Mouse (Mus musculus) midbrain, embryonic 15.5 days (tissue): ENCODE measurements around the gene Fam81a. TPM values are rescaled to one million over a fixed set of nuclear protein-coding genes. Genes with fewer than 3 reads are reported as not detected.

Source experiments
- ATAC-seq: fragments of 200-750 bp; cut with Nextera tagmentation; replicated peaks from 2 replicates; pipeline ENCODE4 v1.8.0; 2017; ENCODE audit warnings: moderate TSS enrichment
- H3K27ac ChIP-seq: fragments of 300-500 bp; sonication (generic); 2 replicates; pipeline ENCODE4 v1.5.1; 2015; ENCODE audit warnings: mild to moderate bottlenecking, inconsistent platforms
- H3K27me3 ChIP-seq: fragments of 300-500 bp; sonication (generic); replicated peaks from 2 replicates; pipeline ENCODE4 v1.6.1; 2015; ENCODE audit warnings: inconsistent platforms
- H3K36me3 ChIP-seq: fragments of 300-500 bp; sonication (generic); replicated peaks from 2 replicates; pipeline ENCODE4 v1.6.1; 2015; ENCODE audit warnings: inconsistent platforms
- H3K4me1 ChIP-seq: fragments of 300-500 bp; sonication (generic); 2 replicates; pipeline ENCODE4 v1.6.1; 2015; ENCODE audit warnings: inconsistent platforms
- H3K4me2 ChIP-seq: fragments of 300-500 bp; sonication (generic); 2 replicates; pipeline ENCODE4 v1.6.1; 2015; ENCODE audit warnings: inconsistent platforms, mild to moderate bottlenecking, moderate library complexity
- H3K4me3 ChIP-seq: fragments of 300-500 bp; sonication (generic); 2 replicates; pipeline ENCODE4 v1.5.1; 2015; ENCODE audit warnings: mild to moderate bottlenecking, inconsistent platforms
- H3K9ac ChIP-seq: fragments of 300-500 bp; sonication (generic); 2 replicates; pipeline ENCODE4 v1.6.1; 2015; ENCODE audit warnings: mild to moderate bottlenecking, inconsistent platforms
- H3K9me3 ChIP-seq: fragments of 300-500 bp; sonication (generic); 2 replicates; pipeline ENCODE4 v1.6.1; 2016; ENCODE audit warnings: inconsistent platforms
- WGBS: fragments of 180-500 bp; shearing (Covaris S2); methylation state at CpG from one replicate; pipeline ENCODE4 v1.1.7; 2015; ENCODE audit warnings: mixed read lengths; 5-methylcytosine and 5-hydroxymethylcytosine counted together
- polyA plus RNA-seq: library from polyadenylated mRNA; unstranded; fragments of >200 nt; fragmentation: Nextera tagmentation; extraction: Ambion mirVana; gene quantifications from 2 replicates; pipeline ENCODE4 v1.2.1, GENCODE M21; 2015

The Fam81a gene
- polyA plus RNA-seq, 1 experiment from 2014 or later, result 8.2 TPM

GRCm38 (mm10) chr9:70081767-70082166 is 60.6 kb downstream of the Fam81a start:
- H3K4me3 ChIP-seq, result no peak overlapping the region
- H3K27ac ChIP-seq, result no peak overlapping the region
- no peak overlapping the region for H3K9ac ChIP-seq
- H3K36me3 ChIP-seq, result no peaks in the 10 kb centered on the region
- no peak for ATAC-seq
- whole genome bisulfite sequencing, result 93% methylated on average over 7 of the region's 7 CpGs
- no peaks in the 10 kb centered on the region for H3K27me3 ChIP-seq
- H3K4me1 ChIP-seq, result no peaks in the 10 kb centered on the region
- no peak overlapping the region for H3K4me2 ChIP-seq
- H3K9me3 ChIP-seq, result no peaks in the 10 kb centered on the region

- Histone ChIP-seq H3K4me1 (no peaks in the 10 kb centered on the region), H3K4me2 (no peak overlapping the region), H3K36me3 (no peaks in the 10 kb centered on the region), H3K27me3 (no peaks in the 10 kb centered on the region), H3K9ac (no peak overlapping the region), H3K9me3 (no peaks in the 10 kb centered on the region), H3K4me3 (no peak overlapping the region), H3K27ac (no peak overlapping the region)
- 70% methylated on average over 2 of the region's 2 CpGs for WGBS
- no peak for ATAC-seq
These were observed 61.4 kb downstream of the Fam81a start for GRCm38 (mm10) chr9:70080976-70081375.

- no peak overlapping the region for H3K4me2 ChIP-seq
- H3K36me3 ChIP-seq, result no peaks in the 10 kb centered on the region
- WGBS, result 90% methylated on average over 9 of the region's 9 CpGs
- H3K27ac ChIP-seq, result no peak overlapping the region
- no peak for ATAC-seq
- H3K4me1 ChIP-seq, result no peaks in the 10 kb centered on the region
- no peaks in the 10 kb centered on the region for H3K27me3 ChIP-seq
- no peaks in the 10 kb centered on the region for H3K9me3 ChIP-seq
- H3K4me3 ChIP-seq, result no peak overlapping the region
- no peak overlapping the region for H3K9ac ChIP-seq
These were observed 62.1 kb downstream of the Fam81a start for GRCm38 (mm10) chr9:70080027-70080800.

- H3K36me3 ChIP-seq, result no peaks in the 10 kb centered on the region
- H3K9me3 ChIP-seq, result no peaks in the 10 kb centered on the region
- ATAC-seq, result no peak
- H3K4me1 ChIP-seq, result no peaks in the 10 kb centered on the region
- no peak overlapping the region for H3K4me2 ChIP-seq
- no peak overlapping the region for H3K27ac ChIP-seq
- H3K27me3 ChIP-seq, result no peaks in the 10 kb centered on the region
- WGBS, result 92% methylated on average over 3 of the region's 3 CpGs
- no peak overlapping the region for H3K4me3 ChIP-seq
- H3K9ac ChIP-seq, result no peak overlapping the region
These were observed 64.3 kb downstream of the Fam81a start for GRCm38 (mm10) chr9:70078034-70078433.

GRCm38 (mm10) chr9:70077170-70077569 is 65.2 kb downstream of the Fam81a start:
- Histone ChIP-seq H3K9ac (no peak overlapping the region), H3K4me2 (no peak overlapping the region), H3K27ac (no peak overlapping the region), H3K9me3 (no peaks in the 10 kb centered on the region), H3K36me3 (no peaks in the 10 kb centered on the region), H3K4me3 (no peak overlapping the region), H3K4me1 (no peaks in the 10 kb centered on the region), H3K27me3 (no peaks in the 10 kb centered on the region)
- ATAC-seq, result no peak
- 73% methylated on average over 7 of the region's 7 CpGs for WGBS

GRCm38 (mm10) chr9:70072387-70072786 is 70.0 kb downstream of the Fam81a start:
- no peaks in the 10 kb centered on the region for H3K27me3 ChIP-seq
- 83% methylated on average over 8 of the region's 8 CpGs for WGBS
- no peak for ATAC-seq
- no peaks in the 10 kb centered on the region for H3K4me1 ChIP-seq
- H3K9me3 ChIP-seq, result no peaks in the 10 kb centered on the region
- no peaks in the 10 kb centered on the region for H3K36me3 ChIP-seq
- H3K4me2 ChIP-seq, result no peak overlapping the region
- H3K4me3 ChIP-seq, result no peak overlapping the region
- H3K27ac ChIP-seq, result no peak overlapping the region
- no peak overlapping the region for H3K9ac ChIP-seq

GRCm38 (mm10) chr9:70069961-70070435 is 72.4 kb downstream of the Fam81a start:
- Histone ChIP-seq H3K9ac (no peak overlapping the region), H3K27ac (no peak overlapping the region), H3K9me3 (no peaks in the 10 kb centered on the region), H3K36me3 (no peaks in the 10 kb centered on the region), H3K27me3 (no peaks in the 10 kb centered on the region), H3K4me2 (no peak overlapping the region), H3K4me3 (no peak overlapping the region), H3K4me1 (no peaks in the 10 kb centered on the region)
- no peak for ATAC-seq
- 65% methylated on average over 8 of the region's 8 CpGs for WGBS

GRCm38 (mm10) chr9:70067497-70067896 is 74.9 kb downstream of the Fam81a start:
- H3K4me2 ChIP-seq, result no peak overlapping the region

GRCm38 (mm10) chr9:70062012-70062411 is 80.3 kb downstream of the Fam81a start:
- no peak for ATAC-seq
- H3K27ac ChIP-seq, result no peak overlapping the region
- 90% methylated on average over 3 of the region's 3 CpGs for WGBS
- H3K9me3 ChIP-seq, result no peaks in the 10 kb centered on the region
- no peak overlapping the region for H3K9ac ChIP-seq
- H3K27me3 ChIP-seq, result no peaks in the 10 kb centered on the region
- H3K4me3 ChIP-seq, result no peak overlapping the region
- no peak overlapping the region for H3K4me2 ChIP-seq
- no peaks in the 10 kb centered on the region for H3K4me1 ChIP-seq
- no peaks in the 10 kb centered on the region for H3K36me3 ChIP-seq

More at GRCm38 (mm10) chr9:70067497-70067896, 74.9 kb downstream of the Fam81a start:
- no peak overlapping the region for H3K4me3 ChIP-seq
- no peak overlapping the region for H3K9ac ChIP-seq
- 92% methylated on average over 3 of the region's 3 CpGs for WGBS
- H3K27ac ChIP-seq, result no peak overlapping the region
- no peaks in the 10 kb centered on the region for H3K9me3 ChIP-seq
- no peaks in the 10 kb centered on the region for H3K27me3 ChIP-seq
- no peaks in the 10 kb centered on the region for H3K36me3 ChIP-seq
- H3K4me1 ChIP-seq, result no peaks in the 10 kb centered on the region
- no peak for ATAC-seq

- Histone ChIP-seq H3K4me3 (no peak overlapping the region), H3K9me3 (no peaks in the 10 kb centered on the region), H3K4me2 (no peak overlapping the region), H3K27ac (no peak overlapping the region), H3K36me3 (no peaks in the 10 kb centered on the region), H3K4me1 (0 out of 2 replicates have a peak, but pooled peaks cover 6% of the 10 kb centered on the region), H3K27me3 (no peaks in the 10 kb centered on the region), H3K9ac (no peak overlapping the region)
- WGBS, result 32% methylated on average over 3 of the region's 3 CpGs
- no peak for ATAC-seq
These were observed 88.9 kb downstream of the Fam81a start for GRCm38 (mm10) chr9:70053411-70053810.

GRCm38 (mm10) chr9:70052730-70053129 is 89.6 kb downstream of the Fam81a start:
- no peaks in the 10 kb centered on the region for H3K36me3 ChIP-seq
- H3K27ac ChIP-seq, result no peak overlapping the region
- 0 out of 2 replicates have a peak, but pooled peaks cover 6% of the 10 kb centered on the region for H3K4me1 ChIP-seq
- H3K27me3 ChIP-seq, result no peaks in the 10 kb centered on the region
- no peak overlapping the region for H3K4me3 ChIP-seq
- no peaks in the 10 kb centered on the region for H3K9me3 ChIP-seq
- no peak for ATAC-seq
- no peak overlapping the region for H3K4me2 ChIP-seq
- no peak overlapping the region for H3K9ac ChIP-seq
- WGBS, result 71% methylated on average over 3 of the region's 3 CpGs

- Histone ChIP-seq H3K36me3 (no peaks in the 10 kb centered on the region), H3K4me1 (0 out of 2 replicates have a peak, but pooled peaks cover 6% of the 10 kb centered on the region), H3K27ac (no peak overlapping the region), H3K4me2 (no peak overlapping the region), H3K9ac (no peak overlapping the region), H3K9me3 (no peaks in the 10 kb centered on the region), H3K4me3 (no peak overlapping the region), H3K27me3 (no peaks in the 10 kb centered on the region)
- WGBS, result 44% methylated on average over 8 of the region's 8 CpGs
- ATAC-seq, result no peak
These were observed 92.5 kb downstream of the Fam81a start for GRCm38 (mm10) chr9:70049839-70050238.

- Histone ChIP-seq H3K36me3 (no peaks in the 10 kb centered on the region), H3K27me3 (no peaks in the 10 kb centered on the region), H3K27ac (0 out of 2 replicates have a peak overlapping the region, but pooled peaks have one; percentile 53), H3K4me2 (no peak overlapping the region), H3K4me3 (no peak overlapping the region), H3K9ac (no peak overlapping the region), H3K4me1 (0 out of 2 replicates have a peak, but pooled peaks cover 6% of the 10 kb centered on the region), H3K9me3 (no peaks in the 10 kb centered on the region)
- ATAC-seq, result no peak
- 23% methylated on average over 3 of the region's 3 CpGs for WGBS
These were observed 93.0 kb downstream of the Fam81a start for GRCm38 (mm10) chr9:70049416-70049783.
